Mouse (Mus musculus) cortical plate, adult 2 months (tissue): ENCODE data around the gene 0610009B22Rik.

ENCODE experiments used
- CTCF ChIP-seq: fragments of 200-500 bp; IDR thresholded peaks from 2 replicates; pipeline ENCODE4 v1.5.1; 2011; ENCODE audit warnings: mild to moderate bottlenecking, control low read depth, low read length; ENCODE audit not compliant: insufficient read depth; ENCODE audit errors: extremely low read depth
- POLR2A ChIP-seq: fragments of 200-500 bp; IDR thresholded peaks from 2 replicates; pipeline ENCODE4 v1.6.1; 2011; ENCODE audit warnings: mild to moderate bottlenecking, low read length, control low read depth; ENCODE audit not compliant: insufficient read depth; ENCODE audit errors: extremely low read depth

DNA sequence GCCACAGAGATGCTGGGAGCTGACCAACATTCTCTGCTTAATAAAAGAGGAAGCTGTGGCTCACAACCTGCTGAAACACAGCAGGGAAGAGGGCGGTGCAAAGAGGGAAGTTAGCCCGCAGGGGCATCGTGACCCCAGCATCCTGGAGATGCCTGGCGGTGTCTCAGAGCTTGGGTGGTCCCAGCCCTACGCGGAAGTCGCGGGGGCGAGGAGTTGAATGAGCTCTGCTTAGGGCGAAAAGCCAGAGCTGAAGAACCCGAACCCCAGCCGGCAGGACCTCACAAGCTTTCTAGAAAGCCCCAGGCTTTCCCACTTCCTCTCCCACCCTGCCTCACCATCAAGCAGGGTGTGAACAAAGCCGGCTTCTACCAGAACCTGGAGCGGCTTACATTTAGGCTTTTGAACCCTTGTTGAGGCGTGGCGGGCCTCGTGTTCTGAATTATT, 50.7 kb downstream of the 0610009B22Rik start:
- TF ChIP-seq CTCF (no peak), POLR2A (no peak)
